Mouse (Mus musculus): ENCODE measurements around the gene Sbno2.

The Sbno2 gene

GRCm38 (mm10) chr10:80015583-80015982, 89.8 kb downstream of the Sbno2 start:
- DNase-seq = no peak

- DNase-seq = no peak
Measured at GRCm38 (mm10) chr10:80014484-80015290, 90.7 kb downstream of the Sbno2 start.

GRCm38 (mm10) chr10:80013609-80014008, 91.8 kb downstream of the Sbno2 start:
- DNase-seq = no peak

- no peak for DNase-seq
Measured at GRCm38 (mm10) chr10:80011740-80012139, 93.6 kb downstream of the Sbno2 start.
